Mouse (Mus musculus) heart, adult 8-10 months (tissue): Measurements from ENCODE around the gene Espn. TPM values are rescaled to one million over a fixed set of nuclear protein-coding genes. Genes with fewer than 3 reads are reported as not detected.
A peak's percentile ranks its signal among the peaks of the same experiment; 100 is the strongest.

Experiments used
- DNase-seq: peaks from one replicate; pipeline ENCODE4 v3.0.0; 2022; ENCODE audit warnings: low spot score
- total RNA-seq, 4 experiments: library from RNA; stranded (reverse); gene quantifications; 2 replicates each; pipeline ENCODE4 v1.2.4; 2022

The Espn gene
- total RNA-seq, 4 experiments from 2014 or later = 2.6 to 3.5 (median 3.0) TPM

- no peak for DNase-seq
Measured at GRCm38 (mm10) chr4:152178344-152178864, 26.2 kb upstream of the Espn start.

- peak; percentile 83 for DNase-seq
Measured at GRCm38 (mm10) chr4:152177537-152178343, 25.6 kb upstream of the Espn start, which contains the start of gene Acot7. Acot7 (plus strand) TSS chr4:152178134.

- no peak for DNase-seq
Measured at GRCm38 (mm10) chr4:152177174-152177536, 25.0 kb upstream of the Espn start.

DNA sequence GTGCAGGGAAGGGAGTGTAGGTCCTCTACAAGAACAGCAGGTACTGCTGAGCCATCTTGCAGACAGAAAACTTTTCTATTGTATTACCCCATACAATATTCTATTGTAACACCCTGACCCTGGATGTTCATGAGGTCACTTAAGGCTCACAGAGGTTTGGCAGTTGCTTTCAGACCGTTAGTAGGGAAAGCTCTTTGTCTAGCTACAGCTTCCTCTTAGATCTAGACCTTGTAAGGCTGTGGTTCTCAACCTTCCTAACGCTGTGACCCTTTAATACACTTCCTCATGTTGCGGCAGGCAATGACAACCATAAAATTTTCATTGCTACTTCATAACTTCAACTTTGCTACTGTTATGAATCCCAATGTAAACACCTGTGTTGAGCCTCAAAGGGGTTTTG lies 24.5 kb upstream of the Espn start:
- no peak for DNase-seq

- no peak for DNase-seq
Measured at GRCm38 (mm10) chr4:152173956-152174355, 21.8 kb upstream of the Espn start.

DNA sequence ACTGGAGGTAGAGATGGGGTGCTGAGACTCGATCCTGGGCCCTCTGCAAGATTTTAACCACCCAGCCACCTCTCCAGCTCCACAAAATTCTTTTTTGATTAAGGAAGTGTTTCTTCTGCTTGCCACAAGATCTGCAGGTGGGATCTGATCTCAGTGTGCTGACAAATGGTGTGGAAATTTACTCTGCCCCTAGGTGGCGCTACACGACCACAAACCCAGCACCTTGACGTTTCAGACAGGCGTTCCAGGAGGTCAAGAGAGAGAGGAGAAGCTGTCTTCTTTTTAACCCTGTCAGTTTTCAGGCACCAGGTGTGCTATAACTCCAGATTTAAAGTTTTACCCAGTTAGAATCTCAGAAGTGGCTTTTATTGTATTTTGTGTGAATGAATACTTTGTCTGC lies 20.9 kb upstream of the Espn start:
- DNase-seq = peak; percentile 86

GRCm38 (mm10) chr4:152171543-152171942 lies 19.4 kb upstream of the Espn start:
- no peak for DNase-seq

- DNase-seq = no peak
Measured at GRCm38 (mm10) chr4:152170286-152170685, 18.1 kb upstream of the Espn start.

DNA sequence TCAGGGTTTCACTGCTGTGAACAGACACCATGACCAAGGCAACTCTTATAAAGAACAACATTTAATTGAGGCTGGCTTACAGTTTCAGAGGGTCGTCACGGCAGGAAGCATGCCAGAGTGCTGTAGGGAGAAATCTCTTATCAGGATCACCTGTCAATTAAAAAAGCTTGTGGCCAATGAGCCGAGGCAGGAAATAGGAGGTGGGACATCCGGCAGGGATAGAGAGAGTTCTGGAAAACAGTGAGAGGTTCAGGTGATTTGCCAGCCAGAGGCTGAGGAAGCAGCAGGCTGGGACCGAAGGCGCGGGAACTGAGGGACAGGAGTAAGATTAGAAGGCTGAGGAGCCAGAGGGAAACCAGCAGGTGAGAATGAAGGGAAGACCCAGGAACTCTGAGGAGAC lies 16.9 kb upstream of the Espn start:
- DNase-seq = no peak

DNA sequence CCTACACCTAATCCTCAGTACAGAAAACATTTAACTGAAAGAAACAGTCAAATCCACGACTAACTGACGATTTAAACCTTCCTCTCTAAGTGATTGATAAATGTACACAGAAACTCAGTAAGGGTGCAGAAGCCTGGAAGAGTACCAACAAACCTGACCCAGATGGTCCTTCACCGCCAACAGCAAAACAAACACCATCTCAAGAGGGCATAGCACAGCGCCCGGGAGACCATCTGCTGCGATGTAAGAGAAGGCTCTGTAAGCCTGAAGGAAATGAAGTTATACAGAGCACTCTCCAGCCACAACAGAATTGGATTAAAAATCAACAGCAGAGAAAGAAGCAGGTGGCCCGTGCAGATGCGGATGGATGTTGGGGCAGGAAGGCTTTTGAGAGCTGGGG lies 15.9 kb upstream of the Espn start:
- DNase-seq = no peak

DNA sequence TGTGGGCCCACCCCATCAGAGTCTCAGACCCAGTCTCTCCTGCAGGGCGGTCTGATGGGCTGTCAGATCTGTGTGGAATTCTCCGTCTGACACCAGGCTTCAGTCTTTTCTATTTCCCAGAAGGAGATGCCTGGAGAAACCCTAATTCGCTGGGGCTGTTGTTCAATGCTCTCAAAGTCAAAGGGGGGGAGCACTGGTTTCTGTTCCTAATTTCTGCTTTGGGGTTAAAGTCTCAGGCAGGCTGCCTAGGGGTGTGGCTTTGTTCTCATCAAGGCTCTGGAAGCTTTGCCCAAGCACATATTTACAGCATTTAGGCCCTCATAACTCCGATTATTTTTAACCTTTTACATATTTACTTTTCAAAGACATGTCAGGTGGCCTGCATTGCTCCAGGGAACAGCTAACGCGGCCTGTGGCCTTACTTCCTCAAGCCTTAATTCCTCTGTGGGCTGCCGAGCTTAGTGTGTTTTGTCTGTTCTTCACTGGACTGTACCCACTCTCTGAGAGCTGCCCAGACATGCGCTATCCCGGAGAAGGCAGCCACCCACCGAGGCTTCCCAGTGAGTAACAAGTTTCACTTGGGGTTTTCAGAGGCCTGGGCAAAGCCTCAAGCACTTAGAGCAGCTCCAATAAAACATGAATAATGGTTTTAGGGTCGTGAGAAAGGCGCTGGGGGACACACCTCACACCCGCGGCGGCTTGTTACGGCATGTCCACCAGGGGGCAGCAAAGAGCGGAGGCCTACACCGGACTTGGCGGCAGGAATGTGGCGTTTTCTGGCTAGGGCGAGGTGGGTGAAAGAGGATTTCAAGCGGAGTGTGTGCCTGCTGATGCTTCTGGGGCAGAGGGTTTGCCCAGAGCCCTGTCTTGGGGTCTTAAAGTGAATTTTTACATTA lies 13.1 kb upstream of the Espn start:
- peak; percentile 70 for DNase-seq

- DNase-seq = no peak
Measured at GRCm38 (mm10) chr4:152162748-152163147, 10.6 kb upstream of the Espn start.

- DNase-seq = no peak
Measured at GRCm38 (mm10) chr4:152161601-152162000, 9.4 kb upstream of the Espn start.

GRCm38 (mm10) chr4:152160748-152161147 lies 8.6 kb upstream of the Espn start:
- no peak for DNase-seq

GRCm38 (mm10) chr4:152159285-152159678 lies 7.1 kb upstream of the Espn start:
- no peak for DNase-seq

- no peak for DNase-seq
Measured at GRCm38 (mm10) chr4:152158585-152159284, 6.6 kb upstream of the Espn start, which contains the start of gene Hes2. Hes2 (plus strand) TSS chr4:152158867.

DNA sequence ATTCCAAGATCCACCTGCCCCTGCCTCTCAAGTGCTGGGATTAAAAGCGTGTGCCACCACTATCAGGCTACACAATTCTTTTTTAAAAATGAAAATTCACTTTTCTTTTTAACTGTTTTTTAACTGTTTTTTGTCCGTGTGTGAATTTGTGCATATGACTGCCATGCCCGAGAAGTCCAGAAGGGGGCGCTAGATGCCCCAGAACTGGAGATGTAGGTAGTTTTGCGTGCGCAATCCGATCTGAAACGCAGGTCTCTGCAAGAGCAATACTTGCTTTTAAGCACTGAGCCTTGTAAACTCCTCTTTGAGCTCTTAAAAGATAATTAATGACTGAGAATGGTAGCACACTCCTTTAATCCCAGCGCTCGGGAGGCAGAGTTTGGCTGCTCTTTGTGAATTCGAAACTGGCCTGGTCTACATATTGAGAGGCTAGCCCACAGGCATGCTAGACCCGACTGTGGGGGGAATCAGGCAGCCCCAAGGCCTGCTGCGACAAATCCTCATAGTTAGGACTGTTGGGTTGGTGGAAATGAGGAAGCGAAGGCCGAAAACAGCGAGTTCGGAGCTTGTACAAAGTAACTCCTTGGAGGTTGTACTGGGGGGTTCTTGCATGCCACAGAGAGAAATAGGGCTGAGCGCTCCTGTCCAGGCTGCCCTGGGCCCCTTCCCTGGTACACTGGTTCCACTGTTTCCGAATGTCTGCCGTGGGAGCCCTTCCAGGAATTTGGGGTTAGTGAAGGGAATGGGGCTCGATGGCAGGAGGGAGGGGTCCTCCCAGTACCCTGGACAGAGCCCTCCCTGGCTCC lies 5.8 kb upstream of the Espn start:
- no peak for DNase-seq

- no peak for DNase-seq
Measured at GRCm38 (mm10) chr4:152155019-152155418, 2.8 kb upstream of the Espn start.

DNA sequence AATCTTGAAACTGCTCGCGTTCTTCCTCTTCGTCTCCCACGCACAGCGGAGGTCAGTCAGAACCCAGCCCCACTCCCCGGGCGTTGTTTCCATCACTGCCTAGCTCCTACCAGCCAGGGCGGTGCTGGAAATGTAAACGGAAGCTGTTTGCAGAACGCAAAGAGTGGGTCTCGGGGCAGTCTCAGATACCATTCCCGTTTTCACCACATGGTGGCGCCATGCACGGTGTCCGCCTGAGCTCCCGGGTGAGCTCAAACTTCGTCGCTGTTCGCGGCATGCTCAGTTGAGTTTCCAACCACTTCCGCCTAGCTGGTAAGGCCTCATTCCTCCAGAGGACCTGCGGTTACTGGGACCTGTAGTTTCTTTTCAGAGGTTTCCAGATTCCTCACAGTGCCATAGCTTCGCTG lies 1.6 kb upstream of the Espn start:
- DNase-seq = peak; percentile 77

DNA sequence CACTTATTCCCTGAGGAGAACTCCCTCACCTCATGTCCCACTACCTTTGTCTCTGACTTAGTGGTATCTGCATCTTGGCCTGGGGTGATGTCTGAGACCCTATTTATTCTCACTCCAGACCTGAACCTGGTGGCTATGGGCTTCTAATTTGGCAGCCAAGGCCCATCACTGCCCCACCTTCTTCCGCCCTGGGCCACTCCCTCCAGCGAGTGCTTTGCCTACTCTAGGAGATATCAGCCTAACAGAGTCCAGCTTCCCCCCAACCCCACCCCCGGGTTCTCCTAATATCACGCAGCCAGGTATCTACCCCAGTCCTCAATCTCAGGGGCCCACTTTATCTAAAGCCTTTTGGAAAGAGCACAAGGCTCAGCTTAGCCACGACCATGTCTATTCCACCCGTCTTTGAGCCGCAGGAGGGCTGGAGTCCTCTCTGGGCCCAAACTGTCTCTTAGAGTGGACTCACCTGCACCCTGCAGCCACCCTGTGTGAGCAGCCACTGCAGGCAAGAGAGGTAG lies 663 bp downstream of the Espn start:
- DNase-seq = no peak

- DNase-seq = no peak
Measured at GRCm38 (mm10) chr4:152150546-152150945, 1.6 kb downstream of the Espn start.
